Mouse (Mus musculus) forebrain, embryonic 14.5 days (tissue): Measurements from ENCODE around the gene Kazn. TPM values are rescaled to one million over a fixed set of nuclear protein-coding genes. Genes with fewer than 3 reads are reported as not detected.

Experiments
- ATAC-seq: fragments of 200-750 bp; cut with Nextera tagmentation; 2 replicates; pipeline ENCODE4 v1.8.0; 2017; ENCODE audit warnings: mild to moderate bottlenecking, moderate library complexity
- DNase-seq: peaks from one replicate; pipeline ENCODE4 v3.0.0-alpha.2; 2015; ENCODE audit warnings: low spot score
- H3K27ac ChIP-seq: fragments of 300-500 bp; sonication (generic); 2 replicates; pipeline ENCODE4 v1.5.1; 2014; ENCODE audit warnings: low read depth, mild to moderate bottlenecking, control low read depth, low read length, moderate library complexity
- H3K27me3 ChIP-seq: fragments of 300-500 bp; sonication (generic); replicated peaks from 2 replicates; pipeline ENCODE4 v1.6.1; 2014; ENCODE audit warnings: low read length, control low read depth, mixed read lengths; ENCODE audit not compliant: control insufficient read depth, insufficient read depth
- H3K36me3 ChIP-seq: fragments of 300-500 bp; sonication (generic); 2 replicates; pipeline ENCODE4 v1.6.1; 2014; ENCODE audit warnings: low read length, control low read depth; ENCODE audit not compliant: control insufficient read depth, insufficient read depth
- H3K4me1 ChIP-seq: fragments of 300-500 bp; sonication (generic); 2 replicates; pipeline ENCODE4 v1.6.1; 2014; ENCODE audit warnings: antibody characterized with exemption, low read length, control low read depth; ENCODE audit not compliant: control insufficient read depth, insufficient read depth
- H3K4me2 ChIP-seq: fragments of 300-500 bp; sonication (generic); 2 replicates; pipeline ENCODE4 v1.6.1; 2014; ENCODE audit warnings: mild to moderate bottlenecking, control low read depth, low read length
- H3K4me3 ChIP-seq: fragments of 300-500 bp; sonication (generic); 2 replicates; pipeline ENCODE4 v1.5.1; 2014; ENCODE audit warnings: low read depth, low read length, control low read depth
- H3K9ac ChIP-seq: fragments of 300-500 bp; sonication (generic); 2 replicates; pipeline ENCODE4 v1.6.1; 2014; ENCODE audit warnings: mild to moderate bottlenecking, low read length, control low read depth, moderate library complexity
- H3K9me3 ChIP-seq: fragments of 300-500 bp; sonication (generic); replicated peaks from 2 replicates; pipeline ENCODE4 v1.6.1; 2016; ENCODE audit warnings: low read length, control low read depth, mixed read lengths; ENCODE audit not compliant: control insufficient read depth
- WGBS: fragments of 180-500 bp; shearing (Covaris S2); extraction: QIAGEN DNeasy Blood & Tissue Kit; methylation state at CpG from one replicate; pipeline ENCODE4 v1.1.7; 2014; 5-methylcytosine and 5-hydroxymethylcytosine counted together
- polyA plus RNA-seq: library from polyadenylated mRNA; unstranded; fragments of >200 nt; fragmentation: Nextera tagmentation; extraction: Ambion mirVana; gene quantifications from 2 replicates; pipeline ENCODE4 v1.2.1, GENCODE M21; 2014

The Kazn gene
- polyA plus RNA-seq, 1 experiment from 2014 or later = 11.5 TPM

- ATAC-seq = no peak; the same call in 1 of the 2 replicates
- H3K27me3 ChIP-seq = no peaks in the 10 kb centered on the region
- DNase-seq = no peak
- peaks cover 14% of the 10 kb centered on the region for H3K4me1 ChIP-seq
- no peak overlapping the region for H3K4me2 ChIP-seq
- WGBS = 16% methylated on average over 4 of the region's 4 CpGs
- no peak overlapping the region for H3K4me3 ChIP-seq
- H3K27ac ChIP-seq = peak overlapping the region; percentile 27; the same call in 1 of the 2 replicates
- no peak overlapping the region for H3K9ac ChIP-seq
- no peaks in the 10 kb centered on the region for H3K36me3 ChIP-seq
- H3K9me3 ChIP-seq = peaks cover 4% of the 10 kb centered on the region; the same call in 1 of the 2 replicates
Measured at GRCm38 (mm10) chr4:142267832-142268231, 28.6 kb upstream of the Kazn start.

- H3K36me3 ChIP-seq = no peaks in the 10 kb centered on the region
- H3K4me1 ChIP-seq = peaks cover 14% of the 10 kb centered on the region
- ATAC-seq = peak; percentile 95
- H3K4me3 ChIP-seq = no peak overlapping the region
- 1% methylated on average over 4 of the region's 4 CpGs for WGBS
- H3K27ac ChIP-seq = no peak overlapping the region
- no peak overlapping the region for H3K4me2 ChIP-seq
- H3K9ac ChIP-seq = no peak overlapping the region
- DNase-seq = peak; percentile 95
- no peaks in the 10 kb centered on the region for H3K27me3 ChIP-seq
- peaks cover 4% of the 10 kb centered on the region; the same call in 1 of the 2 replicates for H3K9me3 ChIP-seq
Measured at GRCm38 (mm10) chr4:142267348-142267819, 28.2 kb upstream of the Kazn start.

- WGBS = 95% methylated on average over 7 of the region's 7 CpGs
- Histone ChIP-seq H3K27ac (no peak overlapping the region), H3K4me3 (no peak overlapping the region), H3K36me3 (no peaks in the 10 kb centered on the region), H3K9ac (no peak overlapping the region), H3K4me1 (peaks cover 14% of the 10 kb centered on the region), H3K9me3 (peaks cover 4% of the 10 kb centered on the region; the same call in 1 of the 2 replicates), H3K27me3 (no peaks in the 10 kb centered on the region), H3K4me2 (no peak overlapping the region)
- ATAC-seq = no peak
- no peak for DNase-seq
Measured at GRCm38 (mm10) chr4:142264335-142264734, 25.1 kb upstream of the Kazn start.

- no peak overlapping the region; the same call in 1 of the 2 replicates for H3K27ac ChIP-seq
- H3K36me3 ChIP-seq = no peaks in the 10 kb centered on the region
- DNase-seq (no peak), ATAC-seq (no peak)
- no peak overlapping the region for H3K4me2 ChIP-seq
- no peaks in the 10 kb centered on the region for H3K27me3 ChIP-seq
- H3K9me3 ChIP-seq = no peaks in the 10 kb centered on the region
- H3K9ac ChIP-seq = no peak overlapping the region
- H3K4me3 ChIP-seq = no peak overlapping the region
- WGBS = 56% methylated on average over 4 of the region's 4 CpGs
- H3K4me1 ChIP-seq = no peaks in the 10 kb centered on the region
Measured at GRCm38 (mm10) chr4:142261725-142262124, 22.5 kb upstream of the Kazn start.

- no peaks in the 10 kb centered on the region for H3K27me3 ChIP-seq
- no peak overlapping the region for H3K27ac ChIP-seq
- H3K4me2 ChIP-seq = no peak overlapping the region
- ATAC-seq (no peak), DNase-seq (no peak)
- H3K4me1 ChIP-seq = no peaks in the 10 kb centered on the region
- H3K36me3 ChIP-seq = no peaks in the 10 kb centered on the region
- 95% methylated on average over 10 of the region's 10 CpGs for WGBS
- H3K9me3 ChIP-seq = no peaks in the 10 kb centered on the region
- no peak overlapping the region for H3K4me3 ChIP-seq
- H3K9ac ChIP-seq = no peak overlapping the region
Measured at GRCm38 (mm10) chr4:142258730-142259129, 19.5 kb upstream of the Kazn start.

- WGBS = 66% methylated on average over 6 of the region's 6 CpGs
- no peaks in the 10 kb centered on the region for H3K9me3 ChIP-seq
Measured at GRCm38 (mm10) chr4:142254088-142254487, 14.9 kb upstream of the Kazn start.

GRCm38 (mm10) chr4:142251471-142252354 lies 12.5 kb upstream of the Kazn start:
- no peak for ATAC-seq

More at GRCm38 (mm10) chr4:142254088-142254487, 14.9 kb upstream of the Kazn start:
- ATAC-seq = no peak
- no peaks in the 10 kb centered on the region for H3K27me3 ChIP-seq
- H3K4me2 ChIP-seq = no peak overlapping the region
- DNase-seq = no peak
- no peak overlapping the region for H3K27ac ChIP-seq
- H3K4me1 ChIP-seq = no peaks in the 10 kb centered on the region
- H3K9ac ChIP-seq = no peak overlapping the region
- no peaks in the 10 kb centered on the region for H3K36me3 ChIP-seq
- no peak overlapping the region for H3K4me3 ChIP-seq

GRCm38 (mm10) chr4:142250054-142250453 lies 10.9 kb upstream of the Kazn start:
- no peak overlapping the region for H3K9ac ChIP-seq

More at GRCm38 (mm10) chr4:142251471-142252354, 12.5 kb upstream of the Kazn start:
- Histone ChIP-seq H3K4me1 (no peaks in the 10 kb centered on the region), H3K9ac (no peak overlapping the region), H3K27me3 (no peaks in the 10 kb centered on the region), H3K4me3 (no peak overlapping the region), H3K4me2 (no peak overlapping the region), H3K36me3 (no peaks in the 10 kb centered on the region), H3K27ac (no peak overlapping the region), H3K9me3 (no peaks in the 10 kb centered on the region)
- DNase-seq = no peak
- WGBS = 43% methylated on average over 12 of the region's 12 CpGs

GRCm38 (mm10) chr4:142249401-142249800 lies 10.2 kb upstream of the Kazn start:
- Histone ChIP-seq H3K4me1 (no peaks in the 10 kb centered on the region), H3K4me3 (no peak overlapping the region), H3K27me3 (no peaks in the 10 kb centered on the region), H3K36me3 (no peaks in the 10 kb centered on the region), H3K27ac (no peak overlapping the region), H3K9ac (no peak overlapping the region), H3K4me2 (no peak overlapping the region), H3K9me3 (no peaks in the 10 kb centered on the region)
- peak; percentile 42 for ATAC-seq
- 22% methylated on average over 9 of the region's 9 CpGs for WGBS
- peak; percentile 72 for DNase-seq

More at GRCm38 (mm10) chr4:142250054-142250453, 10.9 kb upstream of the Kazn start:
- no peak for ATAC-seq
- no peaks in the 10 kb centered on the region for H3K4me1 ChIP-seq
- no peak overlapping the region for H3K4me2 ChIP-seq
- H3K27ac ChIP-seq = no peak overlapping the region
- no peaks in the 10 kb centered on the region for H3K27me3 ChIP-seq
- H3K36me3 ChIP-seq = no peaks in the 10 kb centered on the region
- 92% methylated on average over 8 of the region's 8 CpGs for WGBS
- no peak overlapping the region for H3K4me3 ChIP-seq
- no peak for DNase-seq
- no peaks in the 10 kb centered on the region for H3K9me3 ChIP-seq
